23 mouse cellular contexts compared by ENCODE assay signal in the genomic region with DNA sequence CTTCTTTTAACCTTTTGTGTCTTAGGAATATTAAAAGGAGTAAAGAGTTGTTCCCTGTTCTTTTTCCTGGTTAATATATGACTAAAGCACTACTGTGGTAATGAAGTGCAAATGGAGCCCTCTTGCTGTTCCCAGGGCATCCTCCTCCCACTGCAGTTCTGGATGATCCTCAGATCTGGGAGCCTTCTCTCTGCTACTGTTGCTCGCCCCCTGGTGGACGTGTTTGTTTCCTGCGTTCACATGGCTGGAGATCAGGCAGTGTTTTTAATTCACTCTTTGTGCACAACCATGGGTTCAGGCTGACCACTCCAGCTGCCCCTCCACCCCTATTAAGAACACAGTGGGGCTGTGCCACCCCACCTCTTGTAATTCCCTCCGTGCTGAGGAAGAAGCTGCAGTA. TPM values are rescaled to one million over a fixed set of nuclear protein-coding genes. Genes with fewer than 3 reads are reported as not detected.
DNase-seq lines count a peak whose midpoint lies in the region; ATAC-seq and TF ChIP-seq lines count a peak whose summit lies in the region.
"Not testable (repeated sequence)": the region's sequence is repeated elsewhere in the genome, so short reads cannot be mapped to it uniquely, and the experiment has no call there.
"Had no signal": no experiment of that assay in that cellular context is flagged by ENCODE, and none has a peak within 500 bp of the region (broad histone marks: within the 10 kb centered on the region; RNA-seq: fewer than 3 reads in every experiment).

No protein-coding gene starts in this region.

- H3K4me2 ChIP-seq in intestine, embryonic 16.5 days (ENCODE audit: low read depth, low read length); lung, embryonic 14.5 days; midbrain, postnatal 0 days (ENCODE audit: low read depth, low read length, poor library complexity, severe bottlenecking): not testable (repeated sequence)

- H3K36me3 ChIP-seq in G1E (replicated peaks); intestine, embryonic 16.5 days (ENCODE audit: control insufficient read depth, insufficient read depth, low read length); lung, embryonic 14.5 days (ENCODE audit: insufficient read depth); midbrain, postnatal 0 days (ENCODE audit: insufficient read depth, low read length): not testable (repeated sequence)

- WGBS in intestine, embryonic 16.5 days, result 12% methylated on average over 4 of the region's 4 CpGs
- 13% methylated on average over 4 of the region's 4 CpGs for WGBS in lung, embryonic 14.5 days
- 8% methylated on average over 4 of the region's 4 CpGs for WGBS in midbrain, postnatal 0 days

- TF ChIP-seq CTCF in G1E (IDR thresholded peaks at IDR 0.05; ENCODE audit: low read depth, low read length), result not testable (repeated sequence)
- TF ChIP-seq CTCF in gastrocnemius, adult 2 months (IDR thresholded peaks at IDR 0.05), result peak; percentile 29; the same call in 1 of the 2 replicates
- TF ChIP-seq CTCF in layer of hippocampus, adult 2 months (conservative IDR thresholded peaks at IDR 0.05), result peak; percentile 56
- TF ChIP-seq CTCF in lung, embryonic 14.5 days (IDR thresholded peaks at IDR 0.05; ENCODE audit: low read depth), result peak; percentile 53
- TF ChIP-seq CTCF in midbrain, postnatal 0 days (IDR thresholded peaks at IDR 0.05), result peak; percentile 31; the same call in 1 of the 2 replicates

- not testable (repeated sequence) for H3K27ac ChIP-seq in gastrocnemius, adult 2 months; intestine, embryonic 16.5 days (ENCODE audit: low read length); layer of hippocampus, adult 2 months; lung, embryonic 14.5 days (ENCODE audit: low read depth); midbrain, postnatal 0 days (ENCODE audit: low read depth, low read length)

- not testable (repeated sequence) for H3K9me3 ChIP-seq in G1E (replicated peaks); intestine, embryonic 16.5 days (ENCODE audit: control insufficient read depth, low read length); lung, embryonic 14.5 days (ENCODE audit: low read depth, low read length); midbrain, postnatal 0 days (ENCODE audit: low read length)

- not testable (repeated sequence) for H3K4me3 ChIP-seq in G1E (ENCODE audit: low read depth, low read length); gastrocnemius, adult 2 months; intestine, embryonic 16.5 days (ENCODE audit: low read length); layer of hippocampus, adult 2 months; lung, embryonic 14.5 days (ENCODE audit: low read depth, low read length); midbrain, postnatal 0 days (ENCODE audit: low read depth, low read length)

- peak; percentile 80 for ATAC-seq in G1E (ENCODE audit: extremely low read depth, insufficient number of reproducible peaks, low FRiP score, poor library complexity, severe bottlenecking)
- ATAC-seq in common myeloid progenitor, adult 5-6 weeks (replicated peaks; ENCODE audit: low read depth, poor library complexity, severe bottlenecking), result peak; percentile 85
- peak; percentile 66 for ATAC-seq in intestine, embryonic 16.5 days
- peak; percentile 35; the same call in 1 of the 2 replicates for ATAC-seq in lung, embryonic 14.5 days (ENCODE audit: insufficient read depth)
- ATAC-seq in midbrain, postnatal 0 days (ENCODE audit: low FRiP score), result peak; percentile 47; the same call in 1 of the 2 replicates

- not testable (repeated sequence) for DNase-seq in G1E (ENCODE audit: low spot score); gastrocnemius, adult 2 months; layer of hippocampus, adult 2 months (ENCODE audit: low spot score in 2 of 2); lung, embryonic 14.5 days; midbrain, postnatal 0 days (ENCODE audit: low spot score)

- H3K27me3 ChIP-seq in G1E (ENCODE audit: insufficient read depth, low read length); intestine, embryonic 16.5 days (replicated peaks; ENCODE audit: control insufficient read depth, insufficient read depth, low read length); lung, embryonic 14.5 days (ENCODE audit: insufficient read depth, low read length); midbrain, postnatal 0 days (ENCODE audit: insufficient read depth, low read length): not testable (repeated sequence)

- not testable (repeated sequence) for H3K9ac ChIP-seq in intestine, embryonic 16.5 days (ENCODE audit: low read depth, low read length); lung, embryonic 14.5 days; midbrain, postnatal 0 days (replicated peaks; ENCODE audit: low read length, poor library complexity, severe bottlenecking)

- intact Hi-C loops in gastrocnemius, adult 2 months (cut with DNase I), result not testable (repeated sequence)

- H3K4me1 ChIP-seq in G1E (ENCODE audit: insufficient read depth, low read depth, low read length); intestine, embryonic 16.5 days (ENCODE audit: control insufficient read depth, insufficient read depth, low read length); lung, embryonic 14.5 days (ENCODE audit: insufficient read depth); midbrain, postnatal 0 days (ENCODE audit: insufficient read depth, low read length): not testable (repeated sequence)

RNA-seq across cellular contexts. Expression of gene Ugt1a6a, which starts 14.1 kb away (rescaled TPM):
- total RNA-seq in G1E (2014; fragmentation: Nextera tagmentation) (0.60 TPM in 1 of 2 replicates, not detected in the other), G1E (2017) (0.23 and 0.98 TPM in 2 replicates)
- not detected in 2 replicates for polyA plus RNA-seq in G1E (2012)
- 0.78 and 1.3 TPM in 2 replicates for total RNA-seq in common myeloid progenitor, adult 5-6 weeks (2017)
- total RNA-seq in gastrocnemius, adult 2 months (2021), result under 1 TPM; 0.10 to 0.45 TPM
- polyA plus RNA-seq in intestine, embryonic 16.5 days (2015; fragmentation: Nextera tagmentation; extraction: Ambion mirVana), result 9.0 and 11.0 TPM in 2 replicates
- 1 to 10 TPM in 1 of 2 experiments, under 1 TPM in 1; 0.59 to 1.3 TPM for total RNA-seq in layer of hippocampus, adult 2 months (2021)
- polyA plus RNA-seq in lung, embryonic 14.5 days (2014; fragmentation: Nextera tagmentation; extraction: Ambion mirVana), result 0.96 and 1.2 TPM in 2 replicates
- total RNA-seq in midbrain, postnatal 0 days (2014; rRNA removed), result 1.1 and 3.8 TPM in 2 replicates
- 1.7 and 2.3 TPM in 2 replicates for polyA plus RNA-seq in midbrain, postnatal 0 days (2015; fragmentation: Nextera tagmentation; extraction: Ambion mirVana)

RNA-seq across cellular contexts. Expression of gene Ugt1a6b, which starts 17.5 kb away (rescaled TPM):
- total RNA-seq in G1E (2014; fragmentation: Nextera tagmentation) (not detected in 2 replicates), G1E (2017) (0.27 and 0.41 TPM in 2 replicates)
- not detected in 2 replicates for polyA plus RNA-seq in G1E (2012)
- 0.91 and 4.2 TPM in 2 replicates for total RNA-seq in common myeloid progenitor, adult 5-6 weeks (2017)
- total RNA-seq in gastrocnemius, adult 2 months (2021), result under 1 TPM; 0.17 to 0.46 TPM
- polyA plus RNA-seq in intestine, embryonic 16.5 days (2015; fragmentation: Nextera tagmentation; extraction: Ambion mirVana), result 0.36 and 0.49 TPM in 2 replicates
- total RNA-seq in layer of hippocampus, adult 2 months (2021), result under 1 TPM in 1 of 2 experiments, not detected in 1; 0.54 TPM
- 0.38 TPM in 1 of 2 replicates, not detected in the other for polyA plus RNA-seq in lung, embryonic 14.5 days (2014; fragmentation: Nextera tagmentation; extraction: Ambion mirVana)
- total RNA-seq in midbrain, postnatal 0 days (2014; rRNA removed), result 0.94 and 1.9 TPM in 2 replicates
- not detected in 2 replicates for polyA plus RNA-seq in midbrain, postnatal 0 days (2015; fragmentation: Nextera tagmentation; extraction: Ambion mirVana)
- total RNA-seq: layer of hippocampus, adult 18-20 months; layer of hippocampus, postnatal 36 days; left cerebral cortex, postnatal 25 days had no signal
- polyA plus RNA-seq: neural tube, embryonic 15.5 days; thymus, postnatal 0 days had no signal

RNA-seq across cellular contexts. Expression of gene Ugt1a7c, which starts 25.7 kb away (rescaled TPM):
- 0.30 and 0.63 TPM in 2 replicates for total RNA-seq in G1E (2014; fragmentation: Nextera tagmentation)
- total RNA-seq in G1E (2017), result 3.9 and 4.5 TPM in 2 replicates
- 0.08 and 0.18 TPM in 2 replicates for polyA plus RNA-seq in G1E (2012)
- 20.6 and 22.1 TPM in 2 replicates for total RNA-seq in common myeloid progenitor, adult 5-6 weeks (2017)
- under 1 TPM in 1 of 2 experiments, not detected in 1; 0.59 TPM for total RNA-seq in gastrocnemius, adult 2 months (2021)
- polyA plus RNA-seq in intestine, embryonic 16.5 days (2015; fragmentation: Nextera tagmentation; extraction: Ambion mirVana), result 82.7 and 89.2 TPM in 2 replicates
- under 1 TPM; 0.44 to 0.59 TPM for total RNA-seq in layer of hippocampus, adult 2 months (2021)
- polyA plus RNA-seq in lung, embryonic 14.5 days (2014; fragmentation: Nextera tagmentation; extraction: Ambion mirVana), result 1.5 and 1.7 TPM in 2 replicates
- total RNA-seq in midbrain, postnatal 0 days (2014; rRNA removed), result 1.0 and 1.5 TPM in 2 replicates
- polyA plus RNA-seq in midbrain, postnatal 0 days (2015; fragmentation: Nextera tagmentation; extraction: Ambion mirVana), result 1.6 and 2.7 TPM in 2 replicates

RNA-seq across cellular contexts. Expression of gene Ugt1a8, which starts 32.9 kb away (rescaled TPM):
- total RNA-seq in G1E (2014; fragmentation: Nextera tagmentation), result not detected in 2 replicates
- total RNA-seq in G1E (2017), result 0.17 TPM in 1 of 2 replicates, not detected in the other
- polyA plus RNA-seq in G1E (2012), result not detected in 2 replicates
- not detected in 2 replicates for total RNA-seq in common myeloid progenitor, adult 5-6 weeks (2017)
- not detected for total RNA-seq in gastrocnemius, adult 2 months (2021)
- not detected in 2 replicates for polyA plus RNA-seq in intestine, embryonic 16.5 days (2015; fragmentation: Nextera tagmentation; extraction: Ambion mirVana)
- total RNA-seq in layer of hippocampus, adult 2 months (2021), result not detected
- not detected in 2 replicates for polyA plus RNA-seq in lung, embryonic 14.5 days (2014; fragmentation: Nextera tagmentation; extraction: Ambion mirVana)
- not detected in 2 replicates for total RNA-seq in midbrain, postnatal 0 days (2014; rRNA removed)
- not detected in 2 replicates for polyA plus RNA-seq in midbrain, postnatal 0 days (2015; fragmentation: Nextera tagmentation; extraction: Ambion mirVana)
- total RNA-seq: adrenal gland, postnatal 14 days; gastrocnemius, postnatal 25 days; layer of hippocampus, adult 18-20 months; layer of hippocampus, postnatal 36 days; left cerebral cortex, postnatal 25 days had no signal
- polyA plus RNA-seq: forebrain, embryonic 13.5 days; heart, embryonic 16.5 days; hindbrain, embryonic 11.5 days; limb, embryonic 14.5 days; lung, adult 2 months; midbrain, embryonic 14.5 days; neural tube, embryonic 15.5 days; spleen, adult 2 months; stomach, embryonic 15.5 days; thymus, postnatal 0 days; urinary bladder, adult 2 months had no signal

RNA-seq across cellular contexts. Expression of gene Ugt1a5, which starts 45.3 kb away (rescaled TPM):
- not detected in 2 replicates for total RNA-seq in G1E (2014; fragmentation: Nextera tagmentation)
- 0.05 TPM in 1 of 2 replicates, not detected in the other for total RNA-seq in G1E (2017)
- polyA plus RNA-seq in G1E (2012), result not detected in 2 replicates
- total RNA-seq in common myeloid progenitor, adult 5-6 weeks (2017), result 0.41 TPM in 1 of 2 replicates, not detected in the other
- under 1 TPM; 0.14 to 0.23 TPM for total RNA-seq in gastrocnemius, adult 2 months (2021)
- not detected in 2 replicates for polyA plus RNA-seq in intestine, embryonic 16.5 days (2015; fragmentation: Nextera tagmentation; extraction: Ambion mirVana)
- under 1 TPM in 1 of 2 experiments, not detected in 1; 0.44 TPM for total RNA-seq in layer of hippocampus, adult 2 months (2021)
- 0.08 TPM in 1 of 2 replicates, not detected in the other for polyA plus RNA-seq in lung, embryonic 14.5 days (2014; fragmentation: Nextera tagmentation; extraction: Ambion mirVana)
- not detected in 2 replicates for total RNA-seq in midbrain, postnatal 0 days (2014; rRNA removed)
- not detected in 2 replicates for polyA plus RNA-seq in midbrain, postnatal 0 days (2015; fragmentation: Nextera tagmentation; extraction: Ambion mirVana)
- total RNA-seq: gastrocnemius, postnatal 25 days; layer of hippocampus, postnatal 36 days; left cerebral cortex, postnatal 25 days had no signal
- polyA plus RNA-seq: forebrain, embryonic 13.5 days; heart, embryonic 16.5 days; hindbrain, embryonic 11.5 days; midbrain, embryonic 14.5 days; neural tube, embryonic 15.5 days; spleen, adult 2 months; stomach, embryonic 15.5 days; thymus, postnatal 0 days had no signal

Comparison
In these comparisons a context has a peak if more than half of its experiments do, and no peak if none do; other contexts are left out.
1. ATAC-seq: peak in every context shown above with its lines; median percentile 85 in common myeloid progenitor, adult 5-6 weeks; 80 in G1E; 66 in intestine, embryonic 16.5 days; 47 in midbrain, postnatal 0 days; 35 in lung, embryonic 14.5 days.